In the genomic region with DNA sequence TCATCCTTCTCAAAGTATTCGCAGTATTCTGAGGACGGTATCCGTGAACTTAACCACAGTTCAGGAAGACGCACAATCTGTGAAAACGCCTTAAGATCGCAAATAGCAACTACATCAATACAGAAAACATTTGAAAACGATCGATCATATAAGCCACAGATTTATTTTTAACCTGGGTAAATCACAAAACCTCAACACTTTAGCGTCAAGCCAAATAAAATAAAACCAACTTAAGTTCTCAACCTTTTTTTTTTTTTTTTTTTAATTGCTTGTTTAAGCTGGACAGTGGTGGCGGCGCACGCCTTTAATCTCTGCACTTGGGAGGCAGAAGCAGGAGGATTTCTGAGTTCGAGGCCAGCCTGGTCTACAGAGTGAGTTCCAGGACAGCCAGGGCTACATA, we compare ENCODE assay signal across 8 mouse cellular contexts. TPM values are rescaled to one million over a fixed set of nuclear protein-coding genes. Genes with fewer than 3 reads are reported as not detected.
DNase-seq lines count a peak whose midpoint lies in the region; ATAC-seq and TF ChIP-seq lines count a peak whose summit lies in the region.

No protein-coding gene starts in this region.

- 28% methylated on average over 13 of the region's 13 CpGs for WGBS in lung, adult 2 months
- WGBS in embryonic facial prominence, embryonic 11.5 days: 37% methylated on average over 13 of the region's 13 CpGs
- WGBS in intestine, embryonic 16.5 days: 27% methylated on average over 13 of the region's 13 CpGs
- WGBS in neural tube, embryonic 15.5 days: 32% methylated on average over 13 of the region's 13 CpGs

- H3K9ac ChIP-seq in embryonic facial prominence, embryonic 11.5 days (replicated peaks; ENCODE audit: low read length): no peak overlapping the region
- peak overlapping the region; percentile 37; the same call in 1 of the 2 replicates for H3K9ac ChIP-seq in intestine, embryonic 16.5 days (ENCODE audit: low read depth, low read length)
- H3K9ac ChIP-seq in neural tube, embryonic 15.5 days (replicated peaks): no peak overlapping the region

- TF ChIP-seq CTCF in lung, adult 2 months (IDR thresholded peaks at IDR 0.05; ENCODE audit: insufficient read depth, low read length): no peak

- ATAC-seq in embryonic facial prominence, embryonic 11.5 days (replicated peaks; ENCODE audit: insufficient number of reproducible peaks, low FRiP score, low TSS enrichment, low read depth): no peak
- no peak for ATAC-seq in intestine, embryonic 16.5 days
- ATAC-seq in neural tube, embryonic 15.5 days (ENCODE audit: low FRiP score): no peak
- no peak for ATAC-seq in cerebellum, adult (ENCODE audit: insufficient number of reproducible peaks, low FRiP score, low TSS enrichment)

- H3K27ac ChIP-seq in embryonic facial prominence, embryonic 11.5 days (replicated peaks; ENCODE audit: low read depth, low read length): no peak overlapping the region
- H3K27ac ChIP-seq in intestine, embryonic 16.5 days (ENCODE audit: low read length): no peak overlapping the region
- no peak overlapping the region for H3K27ac ChIP-seq in neural tube, embryonic 15.5 days (replicated peaks)

- no peak for TF ChIP-seq POLR2A in lung, adult 2 months (IDR thresholded peaks at IDR 0.05; ENCODE audit: borderline replicate concordance, extremely low read depth, low read depth, low read length)

- no peaks in the 10 kb centered on the region; the same call in 1 of the 2 replicates for H3K36me3 ChIP-seq in embryonic facial prominence, embryonic 11.5 days (replicated peaks; ENCODE audit: control insufficient read depth, insufficient read depth, low read depth, low read length)
- 0 out of 2 replicates have a peak, but pooled peaks cover 4% of the 10 kb centered on the region for H3K36me3 ChIP-seq in intestine, embryonic 16.5 days (ENCODE audit: control insufficient read depth, insufficient read depth, low read length)
- peaks cover 22% of the 10 kb centered on the region for H3K36me3 ChIP-seq in neural tube, embryonic 15.5 days

- H3K4me1 ChIP-seq in lung, adult 2 months (ENCODE audit: control insufficient read depth, insufficient read depth, low read length): no peaks in the 10 kb centered on the region; the same call in 1 of the 2 replicates
- no peaks in the 10 kb centered on the region for H3K4me1 ChIP-seq in embryonic facial prominence, embryonic 11.5 days (ENCODE audit: control insufficient read depth, insufficient read depth, low read length)
- H3K4me1 ChIP-seq in intestine, embryonic 16.5 days (ENCODE audit: control insufficient read depth, insufficient read depth, low read length): peaks cover 8% of the 10 kb centered on the region; the same call in 1 of the 2 replicates
- H3K4me1 ChIP-seq in neural tube, embryonic 15.5 days: peaks cover 16% of the 10 kb centered on the region

- no peaks in the 10 kb centered on the region for H3K9me3 ChIP-seq in embryonic facial prominence, embryonic 11.5 days (replicated peaks; ENCODE audit: control insufficient read depth, low read length)
- no peaks in the 10 kb centered on the region for H3K9me3 ChIP-seq in intestine, embryonic 16.5 days (ENCODE audit: control insufficient read depth, low read length)
- H3K9me3 ChIP-seq in neural tube, embryonic 15.5 days (replicated peaks): no peaks in the 10 kb centered on the region

- DNase-seq in lung, adult 2 months: no peak
- DNase-seq in lung, postnatal 36 days: no peak
- DNase-seq in embryonic facial prominence, embryonic 11.5 days (ENCODE audit: low spot score): no peak
- no peak for DNase-seq in spleen, postnatal 36 days (ENCODE audit: low spot score in 2 of 2)
- DNase-seq in urinary bladder, postnatal 10 days (ENCODE audit: low spot score): no peak

- no peaks in the 10 kb centered on the region for H3K27me3 ChIP-seq in embryonic facial prominence, embryonic 11.5 days (ENCODE audit: control insufficient read depth, insufficient read depth, low read length)
- no peaks in the 10 kb centered on the region for H3K27me3 ChIP-seq in intestine, embryonic 16.5 days (replicated peaks; ENCODE audit: control insufficient read depth, insufficient read depth, low read length)
- no peaks in the 10 kb centered on the region for H3K27me3 ChIP-seq in neural tube, embryonic 15.5 days (replicated peaks)

- H3K4me3 ChIP-seq in lung, adult 2 months (replicated peaks; ENCODE audit: extremely low read depth, low read depth, low read length): peak overlapping the region; percentile 32
- H3K4me3 ChIP-seq in embryonic facial prominence, embryonic 11.5 days (ENCODE audit: low read depth, low read length): peak overlapping the region; percentile 84
- H3K4me3 ChIP-seq in intestine, embryonic 16.5 days (ENCODE audit: low read length): peak overlapping the region; percentile 88
- peak overlapping the region; percentile 69 for H3K4me3 ChIP-seq in neural tube, embryonic 15.5 days (replicated peaks)

- H3K4me2 ChIP-seq in embryonic facial prominence, embryonic 11.5 days (ENCODE audit: low read depth, low read length): no peak overlapping the region
- peak overlapping the region; percentile 44 for H3K4me2 ChIP-seq in intestine, embryonic 16.5 days (ENCODE audit: low read depth, low read length)
- peak overlapping the region; percentile 75 for H3K4me2 ChIP-seq in neural tube, embryonic 15.5 days

RNA-seq across cellular contexts. Expression of gene Plrg1, which starts 0.6 kb away (rescaled TPM):
- polyA plus RNA-seq in lung, adult 2 months (2012; rRNA removed): 29.6 and 41.1 TPM in 2 replicates
- 141 TPM in 2 replicates for polyA plus RNA-seq in embryonic facial prominence, embryonic 11.5 days (2014; fragmentation: Nextera tagmentation; extraction: Ambion mirVana)
- 81.0 and 87.1 TPM in 2 replicates for polyA plus RNA-seq in intestine, embryonic 16.5 days (2015; fragmentation: Nextera tagmentation; extraction: Ambion mirVana)
- 92.6 and 97.6 TPM in 2 replicates for polyA plus RNA-seq in neural tube, embryonic 15.5 days (2015; fragmentation: Nextera tagmentation; extraction: Ambion mirVana)

RNA-seq across cellular contexts. Expression of gene Fgb, which starts 5.1 kb away (rescaled TPM):
- 0.10 and 0.24 TPM in 2 replicates for polyA plus RNA-seq in lung, adult 2 months (2012; rRNA removed)
- polyA plus RNA-seq in embryonic facial prominence, embryonic 11.5 days (2014; fragmentation: Nextera tagmentation; extraction: Ambion mirVana): 0.08 and 0.14 TPM in 2 replicates
- 10.5 and 13.7 TPM in 2 replicates for polyA plus RNA-seq in intestine, embryonic 16.5 days (2015; fragmentation: Nextera tagmentation; extraction: Ambion mirVana)
- 0.20 and 1.1 TPM in 2 replicates for polyA plus RNA-seq in neural tube, embryonic 15.5 days (2015; fragmentation: Nextera tagmentation; extraction: Ambion mirVana)

RNA-seq across cellular contexts. Expression of gene Fga, which starts 28.9 kb away (rescaled TPM):
- 0.23 and 0.66 TPM in 2 replicates for polyA plus RNA-seq in lung, adult 2 months (2012; rRNA removed)
- 0.10 TPM in 1 of 2 replicates, not detected in the other for polyA plus RNA-seq in embryonic facial prominence, embryonic 11.5 days (2014; fragmentation: Nextera tagmentation; extraction: Ambion mirVana)
- polyA plus RNA-seq in intestine, embryonic 16.5 days (2015; fragmentation: Nextera tagmentation; extraction: Ambion mirVana): 11.6 and 19.2 TPM in 2 replicates
- 0.06 and 0.73 TPM in 2 replicates for polyA plus RNA-seq in neural tube, embryonic 15.5 days (2015; fragmentation: Nextera tagmentation; extraction: Ambion mirVana)

RNA-seq across cellular contexts. Expression of gene Fgg, which starts 47.2 kb away (rescaled TPM):
- polyA plus RNA-seq in lung, adult 2 months (2012; rRNA removed): 0.32 and 1.4 TPM in 2 replicates
- 0.43 TPM in 1 of 2 replicates, not detected in the other for polyA plus RNA-seq in embryonic facial prominence, embryonic 11.5 days (2014; fragmentation: Nextera tagmentation; extraction: Ambion mirVana)
- 5.9 and 14.1 TPM in 2 replicates for polyA plus RNA-seq in intestine, embryonic 16.5 days (2015; fragmentation: Nextera tagmentation; extraction: Ambion mirVana)
- polyA plus RNA-seq in neural tube, embryonic 15.5 days (2015; fragmentation: Nextera tagmentation; extraction: Ambion mirVana): 0.51 TPM in 1 of 2 replicates, not detected in the other

Comparison
In these comparisons a context has a peak if more than half of its experiments do, and no peak if none do; other contexts are left out.
1. H3K4me3 ChIP-seq: peak in every context shown above with its lines; median percentile 88 in intestine, embryonic 16.5 days; 84 in embryonic facial prominence, embryonic 11.5 days; 69 in neural tube, embryonic 15.5 days; 32 in lung, adult 2 months.